Mouse (Mus musculus) macrophage (primary cell): ENCODE measurements around the gene Kansl3. TPM values are rescaled to one million over a fixed set of nuclear protein-coding genes. Genes with fewer than 3 reads are reported as not detected.
A peak's percentile ranks its signal among the peaks of the same experiment; 100 is the strongest.

Experiments
- H3K27ac ChIP-seq: fragments of 350-480 bp; formaldehyde crosslinking; 2 replicates; pipeline ENCODE4 v1.9.0; 2021
- H3K36me3 ChIP-seq: fragments of 350-480 bp; formaldehyde crosslinking; 2 replicates; pipeline ENCODE4 v1.9.0; 2021; ENCODE audit errors: inconsistent target
- H3K4me3 ChIP-seq: fragments of 350-480 bp; formaldehyde crosslinking; 2 replicates; pipeline ENCODE4 v1.9.0; 2021; ENCODE audit errors: inconsistent target
- H3K79me2 ChIP-seq: fragments of 350-480 bp; formaldehyde crosslinking; 2 replicates; pipeline ENCODE4 v1.9.0; 2021; ENCODE audit errors: inconsistent target
- WGBS: methylation state at CpG from one replicate; pipeline ENCODE4 v1.1.7; 2026; ENCODE audit warnings: inconsistent platforms; ENCODE audit not compliant: missing documents; 5-methylcytosine and 5-hydroxymethylcytosine counted together
- polyA plus RNA-seq: library from polyadenylated mRNA; stranded (reverse); fragments of 250-400 nt; gene quantifications from 3 replicates; pipeline ENCODE4 v1.2.4, GENCODE M21; 2018; ENCODE audit warnings: inconsistent platforms

Kansl3 gene
- polyA plus RNA-seq, 1 experiment from 2014 or later = 16.0 TPM

GRCm38 (mm10) chr1:36307495-36308280 is 61.3 kb downstream of the Kansl3 start, which contains the start of gene Arid5a:
Gene Arid5a (plus strand): TSS chr1:36307733.
- H3K79me2 ChIP-seq = peaks cover 44% of the 10 kb centered on the region; the same call in 1 of the 2 replicates
- H3K4me3 ChIP-seq = peak within 1 kb of the TSS; percentile 52
- H3K27ac ChIP-seq = peak within 1 kb of the TSS; percentile 82
- 2% methylated on average over 65 of the region's 65 CpGs for WGBS
- peaks cover 15% of the 10 kb centered on the region for H3K36me3 ChIP-seq

DNA sequence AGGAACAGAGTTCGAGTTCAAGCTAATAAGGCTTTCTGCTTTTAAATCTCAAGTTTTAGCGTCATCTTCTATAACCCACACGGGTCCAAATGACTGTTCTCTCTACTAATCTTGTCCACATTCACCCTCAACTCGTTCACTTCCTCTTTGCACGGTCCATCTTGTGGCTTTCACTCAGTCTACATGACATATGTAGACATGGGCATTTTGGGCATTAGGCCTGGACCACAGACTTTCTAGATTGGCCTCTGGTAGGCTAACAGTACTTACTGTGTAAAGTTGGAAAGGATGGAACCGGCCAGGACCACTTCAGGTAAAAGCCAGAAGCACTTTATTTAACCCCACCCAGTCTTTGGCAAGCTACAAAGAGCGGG is 61.9 kb downstream of the Kansl3 start:
- WGBS = 26% methylated on average over 7 of the region's 7 CpGs
- peak overlapping the region; percentile 31; the same call in 1 of the 2 replicates for H3K27ac ChIP-seq
- peaks cover 38% of the 10 kb centered on the region; the same call in 1 of the 2 replicates for H3K79me2 ChIP-seq
- no peak overlapping the region for H3K4me3 ChIP-seq
- H3K36me3 ChIP-seq = peaks cover 12% of the 10 kb centered on the region

GRCm38 (mm10) chr1:36306120-36306519 is 62.9 kb downstream of the Kansl3 start:
- peaks cover 3% of the 10 kb centered on the region; the same call in 1 of the 2 replicates for H3K36me3 ChIP-seq
- no peak overlapping the region for H3K4me3 ChIP-seq
- peaks cover 28% of the 10 kb centered on the region; the same call in 1 of the 2 replicates for H3K79me2 ChIP-seq
- over 99% methylated on average over 6 of the region's 6 CpGs for WGBS
- no peak overlapping the region for H3K27ac ChIP-seq

DNA sequence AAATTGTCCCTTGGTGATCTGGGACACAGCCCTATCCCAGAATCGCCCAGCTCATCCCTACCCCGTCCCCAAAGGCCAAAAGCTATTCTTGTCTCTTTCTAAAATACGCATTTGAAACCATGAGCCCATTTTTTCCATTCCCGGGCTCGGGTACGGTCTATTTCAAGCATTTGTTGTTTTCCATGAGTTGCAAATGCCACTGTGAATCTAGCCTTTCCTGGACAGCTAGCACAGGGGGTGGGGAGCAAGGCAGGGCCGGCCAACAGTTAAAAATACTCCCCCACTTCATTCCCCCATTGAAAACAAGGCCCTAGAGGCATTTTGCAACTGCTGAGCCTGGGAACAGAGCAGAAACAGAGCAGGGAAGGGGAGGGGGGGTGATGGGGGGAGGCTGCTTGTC is 64.2 kb downstream of the Kansl3 start:
- Histone ChIP-seq H3K27ac (no peak overlapping the region), H3K36me3 (no peaks in the 10 kb centered on the region), H3K79me2 (peaks cover 15% of the 10 kb centered on the region; the same call in 1 of the 2 replicates), H3K4me3 (no peak overlapping the region)
- 83% methylated on average over 7 of the region's 7 CpGs for WGBS

- Histone ChIP-seq H3K36me3 (no peaks in the 10 kb centered on the region), H3K4me3 (no peak overlapping the region), H3K79me2 (peaks cover 4% of the 10 kb centered on the region; the same call in 1 of the 2 replicates), H3K27ac (no peak overlapping the region)
- 14% methylated on average over 21 of the region's 30 CpGs for WGBS
Measured at GRCm38 (mm10) chr1:36303381-36304320, 65.3 kb downstream of the Kansl3 start.

GRCm38 (mm10) chr1:36302957-36303356 is 66.0 kb downstream of the Kansl3 start:
- no peak overlapping the region for H3K4me3 ChIP-seq
- WGBS = 25% methylated on average over 7 of the region's 9 CpGs
- no peaks in the 10 kb centered on the region for H3K36me3 ChIP-seq
- no peak overlapping the region for H3K27ac ChIP-seq
- no peaks in the 10 kb centered on the region for H3K79me2 ChIP-seq

DNA sequence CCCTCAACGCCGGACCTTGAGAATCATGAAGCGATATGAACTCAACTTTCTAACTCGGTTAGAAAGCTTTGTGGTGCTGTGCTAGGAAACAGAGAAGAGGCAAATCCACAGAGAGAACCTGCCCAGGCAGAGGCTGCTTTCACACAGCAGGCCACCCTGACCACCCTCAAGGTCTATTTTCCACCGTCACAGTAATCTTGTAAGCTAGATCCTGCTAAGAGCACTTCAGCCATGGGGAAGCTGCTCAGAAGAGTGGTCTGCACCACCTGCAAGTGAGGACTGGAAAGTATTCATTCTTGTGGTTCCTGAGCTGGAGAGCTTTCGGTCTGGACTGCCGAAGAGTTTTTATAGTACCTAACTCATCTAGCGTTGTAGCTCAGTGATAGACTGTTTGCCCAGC is 66.7 kb downstream of the Kansl3 start:
- Histone ChIP-seq H3K36me3 (no peaks in the 10 kb centered on the region), H3K27ac (no peak overlapping the region), H3K4me3 (no peak overlapping the region), H3K79me2 (no peaks in the 10 kb centered on the region)
- 96% methylated on average over 8 of the region's 8 CpGs for WGBS

- Histone ChIP-seq H3K79me2 (no peaks in the 10 kb centered on the region), H3K27ac (no peak overlapping the region), H3K4me3 (no peak overlapping the region), H3K36me3 (no peaks in the 10 kb centered on the region)
- 95% methylated on average over 6 of the region's 6 CpGs for WGBS
Measured at GRCm38 (mm10) chr1:36300486-36300885, 68.5 kb downstream of the Kansl3 start.

- H3K36me3 ChIP-seq = no peaks in the 10 kb centered on the region
- no peaks in the 10 kb centered on the region for H3K79me2 ChIP-seq
- no peak overlapping the region for H3K4me3 ChIP-seq
- WGBS = 82% methylated on average over 2 of the region's 2 CpGs
- H3K27ac ChIP-seq = no peak overlapping the region
Measured at GRCm38 (mm10) chr1:36299676-36300075, 69.3 kb downstream of the Kansl3 start.

- no peak overlapping the region for H3K27ac ChIP-seq
- no peak overlapping the region for H3K4me3 ChIP-seq
- H3K36me3 ChIP-seq = no peaks in the 10 kb centered on the region
- 60% methylated on average over 12 of the region's 13 CpGs for WGBS
- H3K79me2 ChIP-seq = no peaks in the 10 kb centered on the region
Measured at GRCm38 (mm10) chr1:36299126-36299525, 69.9 kb downstream of the Kansl3 start.

DNA sequence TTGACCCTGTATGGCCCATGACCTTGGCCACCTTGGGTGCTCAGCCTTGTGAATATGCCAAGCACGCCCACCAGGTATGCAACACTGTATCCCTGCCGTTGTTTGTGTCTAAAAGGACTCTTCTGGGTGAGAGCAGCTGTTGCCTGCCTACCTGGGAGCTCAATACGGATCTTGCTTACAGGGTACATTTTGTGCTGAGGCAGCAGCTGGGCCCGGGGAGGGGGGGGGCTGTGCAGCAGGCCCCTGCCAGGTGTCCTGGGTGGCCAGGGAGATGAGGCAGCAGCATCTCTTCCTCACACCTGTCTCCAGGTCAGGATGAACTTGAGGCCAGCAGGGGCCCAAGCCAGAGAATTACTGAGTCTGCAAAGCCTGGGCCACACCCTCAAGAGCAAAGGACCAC is 70.9 kb downstream of the Kansl3 start:
- Histone ChIP-seq H3K79me2 (no peaks in the 10 kb centered on the region), H3K4me3 (no peak overlapping the region), H3K36me3 (no peaks in the 10 kb centered on the region), H3K27ac (no peak overlapping the region)
- WGBS = 88% methylated on average over 4 of the region's 4 CpGs

- H3K4me3 ChIP-seq = no peak overlapping the region
- no peaks in the 10 kb centered on the region for H3K79me2 ChIP-seq
- no peaks in the 10 kb centered on the region for H3K36me3 ChIP-seq
- 0 out of 2 replicates have a peak overlapping the region, but pooled peaks have one; percentile 4 for H3K27ac ChIP-seq
- WGBS = 2% methylated on average over 9 of the region's 9 CpGs
Measured at GRCm38 (mm10) chr1:36296466-36297149, 72.4 kb downstream of the Kansl3 start.

GRCm38 (mm10) chr1:36294402-36294801 is 74.6 kb downstream of the Kansl3 start:
- Histone ChIP-seq H3K79me2 (no peaks in the 10 kb centered on the region), H3K27ac (no peak overlapping the region), H3K4me3 (no peak overlapping the region), H3K36me3 (no peaks in the 10 kb centered on the region)
- WGBS = 91% methylated on average over 3 of the region's 3 CpGs

GRCm38 (mm10) chr1:36293470-36293869 is 75.5 kb downstream of the Kansl3 start:
- H3K4me3 ChIP-seq = no peak overlapping the region
- WGBS = 95% methylated on average over 8 of the region's 8 CpGs
- H3K79me2 ChIP-seq = no peaks in the 10 kb centered on the region
- no peak overlapping the region for H3K27ac ChIP-seq
- no peaks in the 10 kb centered on the region for H3K36me3 ChIP-seq
